Mouse (Mus musculus): ENCODE data around the gene Tlr2. TPM values are rescaled to one million over a fixed set of nuclear protein-coding genes. Genes with fewer than 3 reads are reported as not detected.
"Not testable (repeated sequence)": the region's sequence is repeated elsewhere in the genome, so short reads cannot be mapped to it uniquely, and the experiment has no call there.

The Tlr2 gene
- 1 to 10 TPM; 1.4 to 2.2 TPM for total RNA-seq (2021)

- intact Hi-C loops (cut with DNase I), result loop anchor here (1.0 kb wide), 2 partner anchors 54 to 58 kb away; no protein-coding TSS in a partner anchor
Observed at GRCm38 (mm10) chr3:83841095-83841850, at the start of gene Tlr2. Gene Tlr2, minus strand, starts transcription at chr3:83841767.

GRCm38 (mm10) chr3:83885163-83885562, 43.6 kb upstream of the Tlr2 start:
- intact Hi-C loops (cut with DNase I), result no loop called here

More at GRCm38 (mm10) chr3:83841095-83841850, at the start of gene Tlr2:
- DNase-seq, result peak; percentile 83

GRCm38 (mm10) chr3:83879261-83880050, 37.9 kb upstream of the Tlr2 start:
- DNase-seq; intact Hi-C loops (cut with DNase I): not testable (repeated sequence)

More at GRCm38 (mm10) chr3:83885163-83885562, 43.6 kb upstream of the Tlr2 start:
- DNase-seq, result no peak

GRCm38 (mm10) chr3:83878801-83879200, 37.2 kb upstream of the Tlr2 start:
- intact Hi-C loops (cut with DNase I), result no loop called here
- DNase-seq, result no peak

GRCm38 (mm10) chr3:83876299-83876698, 34.7 kb upstream of the Tlr2 start:
- DNase-seq, result no peak
- intact Hi-C loops (cut with DNase I), result no loop called here

- intact Hi-C loops (cut with DNase I); DNase-seq: not testable (repeated sequence)
Observed at GRCm38 (mm10) chr3:83875078-83875477, 33.5 kb upstream of the Tlr2 start.

GRCm38 (mm10) chr3:83872853-83873252, 31.3 kb upstream of the Tlr2 start:
- intact Hi-C loops (cut with DNase I); DNase-seq: not testable (repeated sequence)

- DNase-seq; intact Hi-C loops (cut with DNase I): not testable (repeated sequence)
Observed at GRCm38 (mm10) chr3:83871962-83872361, 30.4 kb upstream of the Tlr2 start.

- DNase-seq; intact Hi-C loops (cut with DNase I): not testable (repeated sequence)
Observed at GRCm38 (mm10) chr3:83871559-83871958, 30.0 kb upstream of the Tlr2 start.

- intact Hi-C loops (cut with DNase I), result no loop called here
- no peak for DNase-seq
Observed at GRCm38 (mm10) chr3:83869776-83870175, 28.2 kb upstream of the Tlr2 start.

- intact Hi-C loops (cut with DNase I); DNase-seq: not testable (repeated sequence)
Observed at GRCm38 (mm10) chr3:83867026-83867425, 25.5 kb upstream of the Tlr2 start.

GRCm38 (mm10) chr3:83865216-83865615, 23.6 kb upstream of the Tlr2 start:
- DNase-seq, result peak; percentile 39 to 40
- intact Hi-C loops (cut with DNase I), result no loop called here

- intact Hi-C loops (cut with DNase I), result no loop called here
- DNase-seq, result no peak
Observed at GRCm38 (mm10) chr3:83864064-83864548, 22.5 kb upstream of the Tlr2 start.

- intact Hi-C loops (cut with DNase I), result no loop called here
- peak; percentile 89 for DNase-seq
Observed at GRCm38 (mm10) chr3:83862956-83863355, 21.4 kb upstream of the Tlr2 start.

- intact Hi-C loops (cut with DNase I), result no loop called here
- no peak for DNase-seq
Observed at GRCm38 (mm10) chr3:83859595-83859994, 18.0 kb upstream of the Tlr2 start.

GRCm38 (mm10) chr3:83859071-83859470, 17.5 kb upstream of the Tlr2 start:
- intact Hi-C loops (cut with DNase I), result no loop called here
- DNase-seq, result no peak

- intact Hi-C loops (cut with DNase I), result no loop called here
- no peak for DNase-seq
Observed at GRCm38 (mm10) chr3:83857621-83858020, 16.1 kb upstream of the Tlr2 start.

GRCm38 (mm10) chr3:83855643-83856042, 14.1 kb upstream of the Tlr2 start:
- intact Hi-C loops (cut with DNase I), result no loop called here
- no peak for DNase-seq

- no peak for DNase-seq
- intact Hi-C loops (cut with DNase I), result no loop called here
Observed at GRCm38 (mm10) chr3:83849341-83849740, 7.8 kb upstream of the Tlr2 start.

GRCm38 (mm10) chr3:83844766-83845520, 3.4 kb upstream of the Tlr2 start:
- DNase-seq, result no peak
- intact Hi-C loops (cut with DNase I), result no loop called here

GRCm38 (mm10) chr3:83839477-83839876, 2.1 kb downstream of the Tlr2 start:
- intact Hi-C loops (cut with DNase I), result no loop called here
- no peak for DNase-seq

Data from heart, postnatal 10 days (tissue).